Comparison of ENCODE assay signal across 8 mouse cellular contexts in the genomic region with DNA sequence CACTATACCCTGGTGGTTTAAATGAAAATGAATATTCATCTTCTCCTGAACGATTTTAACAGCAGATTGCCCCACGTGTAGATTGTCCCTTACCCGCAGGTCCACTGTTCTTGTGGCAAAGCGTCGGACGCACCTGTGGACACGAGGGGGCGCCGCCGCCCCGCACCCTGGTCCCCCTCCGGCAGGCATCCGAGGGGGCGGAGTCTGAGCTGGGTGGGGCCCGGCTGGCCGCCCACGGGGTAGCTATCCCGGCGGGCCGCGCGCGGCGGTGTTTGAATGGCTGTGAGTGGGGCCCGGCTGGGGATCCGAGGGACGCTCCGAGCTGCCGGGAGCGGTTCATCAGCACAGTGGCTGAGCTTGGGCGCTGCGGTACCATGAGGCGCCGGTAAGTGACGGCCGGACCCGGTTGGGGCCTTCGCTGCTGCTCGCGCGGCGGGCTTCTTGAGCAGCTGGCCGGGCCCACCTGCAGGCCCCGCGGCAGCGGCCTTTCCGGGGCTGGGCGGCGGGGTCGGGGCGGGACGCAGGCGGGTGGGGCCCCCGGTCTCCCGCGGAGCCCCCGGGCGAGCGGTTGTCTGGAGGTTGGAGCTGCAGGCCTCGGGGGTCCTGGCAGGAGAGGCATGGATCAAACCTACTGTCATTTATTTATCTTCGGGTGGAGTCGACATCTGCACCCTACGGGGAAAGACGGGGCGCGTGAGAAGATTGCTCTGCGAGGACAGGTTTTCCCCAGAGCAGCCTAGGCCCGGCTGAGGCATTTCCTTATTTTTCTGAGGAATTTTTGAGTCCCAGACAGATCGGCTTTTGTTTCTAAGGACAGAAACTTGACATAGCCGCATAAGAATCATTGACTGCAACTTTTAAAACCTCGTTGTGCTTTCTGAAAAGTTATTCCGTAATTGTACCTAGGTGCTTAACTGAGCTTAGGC. TPM values are rescaled to one million over a fixed set of nuclear protein-coding genes. Genes with fewer than 3 reads are reported as not detected.
DNase-seq lines count a peak whose midpoint lies in the region; ATAC-seq lines count a peak whose summit lies in the region.

A gene (plus strand): TSS at position 239 of the 926 bp plus-strand sequence.

- H3K27ac ChIP-seq in hindbrain, embryonic 16.5 days (ENCODE audit: low read depth, low read length): peak within 1 kb of the TSS; percentile 77
- peak within 1 kb of the TSS; percentile 61 for H3K27ac ChIP-seq in macrophage

- H3K4me2 ChIP-seq in hindbrain, embryonic 16.5 days (ENCODE audit: low read length): peak within 1 kb of the TSS; percentile 74

- H3K9me3 ChIP-seq in hindbrain, embryonic 16.5 days (ENCODE audit: control insufficient read depth, low read length): no peaks in the 10 kb centered on the region

- DNase-seq in R1 (ENCODE audit: low read depth, low spot score): peak; percentile 93
- peak; percentile 94 to 98 for DNase-seq in cerebellum, postnatal 25 days
- peak; percentile 89 to 90 for DNase-seq in frontal cortex, postnatal 36 days (ENCODE audit: low spot score in 2 of 2)
- peak; percentile 89 to 91 for DNase-seq in left cerebral cortex, adult 18-20 months (ENCODE audit: low spot score in 2 of 2)
- peak; percentile 92 for DNase-seq in right cerebral cortex, adult 18-20 months
- peak; percentile 70 for DNase-seq in urinary bladder, postnatal 10 days (ENCODE audit: low spot score)

- H3K79me2 ChIP-seq in macrophage (ENCODE audit: inconsistent target): peaks cover 49% of the 10 kb centered on the region

- no peaks in the 10 kb centered on the region for H3K27me3 ChIP-seq in hindbrain, embryonic 16.5 days (replicated peaks; ENCODE audit: control insufficient read depth, insufficient read depth, low read length)

- WGBS in hindbrain, embryonic 16.5 days: under 1% methylated on average over 67 of the region's 72 CpGs
- under 1% methylated on average over 72 of the region's 72 CpGs for WGBS in macrophage (ENCODE audit: missing documents)

- peaks cover 12% of the 10 kb centered on the region for H3K4me1 ChIP-seq in hindbrain, embryonic 16.5 days (ENCODE audit: control insufficient read depth, insufficient read depth, low read depth, low read length)

- no peaks in the 10 kb centered on the region for H3K36me3 ChIP-seq in hindbrain, embryonic 16.5 days (ENCODE audit: control insufficient read depth, insufficient read depth, low read length)
- H3K36me3 ChIP-seq in macrophage (ENCODE audit: inconsistent target): no peaks in the 10 kb centered on the region

- ATAC-seq in hindbrain, embryonic 16.5 days: peak; percentile 99

- peak within 1 kb of the TSS; percentile 94 for H3K9ac ChIP-seq in hindbrain, embryonic 16.5 days (ENCODE audit: low read depth, low read length)

- H3K4me3 ChIP-seq in hindbrain, embryonic 16.5 days (ENCODE audit: low read length): peak within 1 kb of the TSS; percentile 78
- peak within 1 kb of the TSS; percentile 81 for H3K4me3 ChIP-seq in macrophage (ENCODE audit: inconsistent target)

RNA-seq across cellular contexts. Expression of the gene that starts here (rescaled TPM):
- 29.7 and 31.1 TPM in 2 replicates for polyA plus RNA-seq in hindbrain, embryonic 16.5 days (2015; fragmentation: Nextera tagmentation; extraction: Ambion mirVana)
- total RNA-seq in left cerebral cortex, adult 18-20 months (2021): 10 to 100 TPM; 11.8 to 13.4 TPM
- 100 to 1,000 TPM in 2 of 26 experiments, 10 to 100 TPM in 24; 23.3 to 105 (median 51.8) TPM for total RNA-seq in macrophage (2018; cell fraction: chromatin; rRNA removed)
- 10 to 100 TPM; 10.9 to 31.1 (median 16.0) TPM for total RNA-seq in macrophage (2018; cell fraction: cytosol; rRNA removed)
- 10 to 100 TPM; 19.5 to 90.1 (median 47.2) TPM for total RNA-seq in macrophage (2018; cell fraction: nucleus; rRNA removed)
- 17.2 to 23.4 TPM (median 22.4 TPM) in 3 replicates for polyA plus RNA-seq in macrophage (2018)

Comparison
In these comparisons a context has a peak if more than half of its experiments do, and no peak if none do; other contexts are left out.
1. Peak in every context shown above with its lines: DNase-seq, ATAC-seq, H3K4me3 ChIP-seq and H3K27ac ChIP-seq.